Mouse (Mus musculus) erythroid progenitor cell, adult 5-6 weeks (primary cell): ENCODE data around the gene Rftn2. TPM values are rescaled to one million over a fixed set of nuclear protein-coding genes. Genes with fewer than 3 reads are reported as not detected.

Experiments used
- ATAC-seq: replicated peaks from 2 replicates; pipeline ENCODE4 v1.8.0; 2016; ENCODE audit warnings: moderate number of reproducible peaks, mild to moderate bottlenecking, moderate TSS enrichment, inconsistent platforms; ENCODE audit not compliant: poor library complexity, low FRiP score, severe bottlenecking
- total RNA-seq, 2 experiments: library from RNA; stranded (forward) in 1 of 2; stranded (reverse) in 1 of 2; fragments of 150-400 nt in 1 of 2; fragments of 186-747, 209-891 nt in 1 of 2; gene quantifications; 2 replicates each; pipeline versions ENCODE4 v1.2.3 to v1.2.4; 2015 to 2017; ENCODE audit warnings: low replicate concordance in 2 of 2

Rftn2 gene
- total RNA-seq, 2 experiments from 2014 or later: not detected

DNA sequence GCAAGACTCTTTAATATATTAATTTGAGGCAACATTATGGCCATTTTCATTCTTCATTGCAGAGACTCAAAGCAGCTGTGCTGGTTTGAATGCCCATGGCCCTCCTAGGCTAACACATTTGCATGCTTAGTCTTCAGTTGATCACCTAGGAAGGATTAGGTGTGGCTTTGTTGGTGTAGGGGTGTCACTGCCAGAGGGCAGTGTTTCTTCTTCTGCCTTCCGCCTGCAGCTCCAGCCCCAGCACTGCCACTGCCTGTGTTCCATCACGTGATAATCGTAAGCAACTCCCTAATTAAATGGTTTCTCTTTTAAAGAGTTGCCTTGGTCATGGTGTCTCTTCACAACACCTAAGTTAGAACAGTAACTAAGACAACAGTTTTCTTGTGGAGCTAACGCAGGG, 13.8 kb downstream of the Rftn2 start:
- no peak for ATAC-seq

DNA sequence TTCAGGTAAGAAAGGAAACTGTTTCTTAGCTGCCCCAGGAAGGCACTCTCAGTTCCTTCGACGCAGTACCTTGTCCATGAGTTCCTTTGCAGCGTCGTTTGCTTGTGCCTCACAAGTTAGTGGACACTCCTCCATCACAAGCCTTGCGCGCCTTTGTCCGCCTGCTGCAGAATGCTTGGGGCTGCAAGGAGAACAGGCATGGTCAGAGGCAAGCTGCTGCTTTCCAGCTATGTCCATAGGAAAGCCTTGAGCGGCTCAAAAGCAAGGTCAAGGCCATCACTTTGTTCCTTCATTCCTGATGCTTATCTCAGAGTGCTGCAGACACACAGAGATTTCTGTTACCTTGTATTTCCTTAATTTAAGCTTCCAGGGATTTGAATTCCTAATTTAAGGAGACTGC, 15.5 kb downstream of the Rftn2 start:
- ATAC-seq: no peak

DNA sequence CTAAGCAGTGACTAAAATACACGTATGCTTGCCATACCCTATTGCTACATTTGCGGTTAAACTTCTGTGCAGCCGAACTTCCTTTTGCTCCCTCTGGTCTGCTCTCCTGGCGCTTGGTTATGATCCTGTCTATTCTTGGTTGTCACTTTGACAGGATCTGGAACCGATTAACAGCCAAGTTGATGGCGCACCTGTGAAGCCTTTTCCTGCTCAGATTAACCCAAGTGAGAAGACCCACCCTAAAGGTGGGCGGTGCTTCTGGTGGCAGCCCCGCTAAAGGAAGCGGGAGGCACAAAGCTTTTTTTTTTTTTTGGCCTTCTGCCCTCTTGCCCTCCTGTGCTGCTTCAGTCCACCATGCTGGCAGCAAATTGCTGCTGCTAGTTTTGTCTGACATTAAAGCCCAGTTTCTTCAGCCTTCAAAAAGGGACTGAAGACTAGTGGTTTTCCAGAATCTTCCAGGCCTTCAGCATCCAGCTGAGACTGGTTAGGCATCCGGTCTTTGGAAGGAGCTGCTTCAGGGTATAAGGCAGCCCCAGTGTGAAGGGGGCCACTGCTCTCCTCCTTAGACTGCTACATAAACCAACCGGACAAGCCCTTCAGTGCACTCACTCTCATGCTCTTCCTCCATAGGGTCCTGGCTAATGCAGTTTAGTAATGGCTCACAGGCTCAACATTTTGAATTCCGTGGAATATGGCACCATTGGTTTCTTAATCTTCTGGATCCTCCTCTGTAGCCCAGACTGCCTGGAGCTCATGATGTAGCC, 16.2 kb downstream of the Rftn2 start:
- ATAC-seq: no peak

DNA sequence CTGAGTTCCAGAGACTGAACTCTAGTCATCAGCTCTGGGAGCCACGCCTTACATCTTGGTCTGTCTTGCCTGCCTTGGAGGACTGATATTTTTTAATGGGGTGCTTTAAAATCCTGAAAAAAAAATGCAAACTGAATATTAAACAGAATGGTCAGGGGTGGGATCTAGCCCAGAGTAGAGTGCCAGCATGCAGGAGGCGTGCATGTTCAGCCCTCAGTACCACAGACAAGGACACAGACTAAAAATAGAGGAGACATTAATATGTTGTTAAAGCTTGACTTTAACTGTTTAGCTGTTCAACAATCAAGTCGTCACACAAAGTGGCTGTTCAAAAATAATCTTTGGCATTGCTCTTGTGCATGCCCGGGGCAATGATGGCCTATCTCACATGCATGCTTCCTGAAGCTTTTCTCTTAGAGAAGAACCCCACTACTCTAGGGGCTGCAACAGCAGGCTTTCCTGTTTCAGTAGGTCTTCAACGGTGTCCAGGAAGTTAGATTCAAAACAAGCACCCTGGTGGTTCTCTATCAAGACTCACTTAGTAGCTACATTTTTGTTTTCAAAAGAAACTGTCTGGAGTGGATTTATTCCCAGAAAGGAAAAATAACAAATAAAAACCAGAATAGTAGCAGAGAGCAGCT, 18.0 kb downstream of the Rftn2 start:
- no peak for ATAC-seq

DNA sequence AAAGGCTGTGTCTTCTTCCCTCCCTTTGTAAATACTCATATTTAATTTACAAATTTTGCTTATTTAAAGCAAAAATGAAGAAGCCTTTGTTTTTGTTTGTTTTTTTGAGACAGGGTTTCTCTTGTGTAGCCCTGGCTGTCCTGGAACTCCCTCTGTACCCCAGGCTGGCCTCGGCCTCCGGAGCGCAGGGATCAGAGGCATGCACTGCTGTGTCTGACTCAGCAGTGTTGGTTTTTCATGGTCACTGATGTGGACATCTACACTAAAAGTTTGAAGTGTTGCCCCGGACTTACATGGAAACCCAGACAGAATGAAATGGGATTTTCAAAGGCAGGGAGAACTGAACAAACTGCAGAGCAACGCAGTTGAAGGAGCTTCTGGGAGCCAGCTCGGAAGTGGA, 19.0 kb downstream of the Rftn2 start:
- no peak for ATAC-seq

DNA sequence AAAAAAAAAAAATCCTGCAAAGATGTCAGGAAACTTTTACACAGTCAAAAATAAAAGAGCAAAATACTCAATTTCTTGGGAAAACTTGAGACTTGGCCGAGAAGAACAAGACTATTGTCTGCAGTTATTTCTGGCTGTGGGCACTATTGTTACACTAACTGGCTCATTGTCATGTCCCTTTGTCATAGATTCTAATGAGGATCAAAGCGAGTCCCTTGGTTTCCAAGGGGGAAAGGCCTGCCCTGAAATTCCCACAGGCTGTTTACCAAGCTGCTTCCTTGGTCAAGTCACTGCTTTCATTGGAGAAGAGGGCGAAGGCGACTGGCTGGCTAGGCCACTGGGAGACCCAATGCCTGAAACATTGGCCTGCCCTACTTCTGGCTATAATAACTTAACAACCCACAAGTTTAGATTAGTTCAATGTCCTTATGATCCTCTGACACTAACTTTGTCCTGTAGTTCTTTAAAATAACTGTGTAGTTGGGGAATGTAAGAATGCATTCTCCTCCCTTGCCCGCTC, 20.7 kb downstream of the Rftn2 start:
- no peak for ATAC-seq

DNA sequence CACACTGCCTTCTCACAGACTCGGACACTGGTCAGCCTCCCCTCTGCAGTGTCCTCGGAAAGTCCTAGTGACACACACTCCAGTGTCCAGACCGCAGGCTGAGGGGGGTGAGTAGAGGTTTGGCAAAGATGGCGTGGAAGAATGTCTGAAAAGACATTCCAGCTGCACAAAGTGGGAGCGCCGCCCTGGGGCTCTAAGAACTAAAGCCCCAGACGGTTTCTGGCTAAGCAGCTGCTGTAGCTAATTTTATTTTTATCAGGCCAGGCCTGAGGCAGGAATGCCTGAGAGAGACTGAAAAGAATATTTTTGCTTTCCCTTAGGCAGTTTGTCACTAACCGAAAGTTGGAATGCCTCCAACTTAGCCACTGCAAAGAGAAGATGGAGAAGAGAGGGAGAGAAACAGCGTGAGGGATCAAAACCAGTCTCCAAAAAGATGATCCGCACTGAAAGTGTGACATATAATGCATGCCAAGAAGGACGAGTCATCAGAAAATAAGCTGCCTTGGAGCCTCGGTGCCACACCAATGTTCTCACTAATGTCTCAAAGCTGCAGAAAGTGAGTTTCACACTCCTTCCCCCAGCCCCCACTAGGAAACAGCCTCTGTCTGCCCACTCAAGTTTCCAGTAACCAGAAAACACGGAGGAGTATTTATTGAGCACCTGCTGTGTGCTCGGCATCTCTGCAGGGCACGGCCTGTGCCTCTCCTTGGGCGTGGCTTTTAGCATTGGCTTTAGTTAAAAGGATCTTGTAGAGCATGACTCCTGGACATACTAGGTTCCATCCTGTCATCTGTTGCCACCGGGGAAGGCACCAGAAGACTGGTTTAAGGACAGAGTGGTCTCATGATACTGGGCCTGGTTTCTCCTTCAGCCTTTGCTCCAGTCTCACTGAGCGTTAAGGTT, 24.5 kb downstream of the Rftn2 start:
- 0 out of 2 replicates have a peak, but pooled peaks have one; percentile 46 for ATAC-seq

DNA sequence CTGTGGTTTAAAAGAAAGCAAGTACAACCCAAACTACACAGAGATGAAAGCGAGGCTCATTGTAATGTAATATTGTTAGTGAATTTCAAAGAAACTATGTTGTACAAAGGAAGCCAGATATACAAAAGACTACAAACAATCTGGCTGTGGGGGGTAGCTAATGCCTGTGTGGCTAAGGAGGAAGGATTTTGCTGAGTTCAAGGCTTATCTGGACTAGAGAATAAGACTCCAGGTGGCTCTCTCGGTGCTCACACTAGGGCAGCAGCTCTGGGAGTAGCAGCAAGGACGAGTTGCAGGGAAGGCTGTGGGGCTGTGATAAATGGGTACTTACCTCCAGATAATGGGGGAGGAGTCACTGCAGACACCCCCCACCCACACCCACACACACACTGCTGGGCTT, 27.9 kb downstream of the Rftn2 start:
- ATAC-seq: no peak

DNA sequence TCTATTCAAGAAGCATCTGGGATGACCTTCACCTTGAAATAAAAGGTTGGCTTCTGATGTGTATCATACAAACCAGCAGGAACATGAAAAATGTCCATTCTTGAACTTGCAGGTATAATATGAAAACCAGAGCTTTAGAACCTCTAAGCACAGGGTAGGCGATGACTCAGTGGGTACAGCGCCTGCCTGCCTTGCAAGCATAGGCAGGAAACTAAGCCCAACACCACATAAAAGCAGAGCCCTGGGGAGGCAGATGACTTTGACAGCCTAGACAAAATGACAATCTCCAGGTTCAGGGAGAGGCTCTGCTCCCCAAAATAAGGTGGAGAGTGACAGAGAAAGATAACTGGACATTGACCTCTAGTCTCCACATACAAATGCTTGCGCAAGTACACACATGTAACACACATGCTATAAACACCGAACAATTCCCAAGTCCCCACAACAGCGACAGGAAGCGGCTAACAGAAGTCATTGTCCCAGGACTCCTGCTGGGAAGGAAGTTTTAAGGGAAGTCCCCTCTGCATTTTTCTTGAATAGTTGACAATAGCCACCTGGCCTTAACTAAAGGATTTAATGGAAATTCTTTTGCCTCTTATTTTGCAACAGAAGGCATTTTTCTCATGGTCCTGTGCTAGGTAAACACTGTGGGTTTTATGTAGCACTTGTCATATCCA, 30.1 kb downstream of the Rftn2 start:
- ATAC-seq: no peak

DNA sequence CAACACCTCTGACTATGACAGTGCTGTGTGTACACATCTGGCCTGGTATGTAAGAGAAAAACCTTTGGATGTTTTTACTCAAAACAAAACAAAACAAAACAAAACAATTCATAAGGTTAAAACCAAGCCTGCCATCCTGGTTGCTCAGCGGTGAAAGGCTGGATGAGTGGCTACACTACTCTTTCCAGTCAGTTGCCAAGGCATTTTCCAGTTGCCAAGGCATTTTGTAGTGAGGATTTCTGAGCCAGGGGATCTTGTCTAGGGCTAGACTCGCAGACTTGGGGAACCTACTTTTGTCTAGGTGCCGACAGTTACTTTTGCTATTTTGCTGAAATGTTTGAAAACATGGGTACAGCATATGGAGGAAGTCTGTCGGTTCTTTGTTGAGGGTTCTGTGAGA, 31.6 kb downstream of the Rftn2 start:
- no peak for ATAC-seq

DNA sequence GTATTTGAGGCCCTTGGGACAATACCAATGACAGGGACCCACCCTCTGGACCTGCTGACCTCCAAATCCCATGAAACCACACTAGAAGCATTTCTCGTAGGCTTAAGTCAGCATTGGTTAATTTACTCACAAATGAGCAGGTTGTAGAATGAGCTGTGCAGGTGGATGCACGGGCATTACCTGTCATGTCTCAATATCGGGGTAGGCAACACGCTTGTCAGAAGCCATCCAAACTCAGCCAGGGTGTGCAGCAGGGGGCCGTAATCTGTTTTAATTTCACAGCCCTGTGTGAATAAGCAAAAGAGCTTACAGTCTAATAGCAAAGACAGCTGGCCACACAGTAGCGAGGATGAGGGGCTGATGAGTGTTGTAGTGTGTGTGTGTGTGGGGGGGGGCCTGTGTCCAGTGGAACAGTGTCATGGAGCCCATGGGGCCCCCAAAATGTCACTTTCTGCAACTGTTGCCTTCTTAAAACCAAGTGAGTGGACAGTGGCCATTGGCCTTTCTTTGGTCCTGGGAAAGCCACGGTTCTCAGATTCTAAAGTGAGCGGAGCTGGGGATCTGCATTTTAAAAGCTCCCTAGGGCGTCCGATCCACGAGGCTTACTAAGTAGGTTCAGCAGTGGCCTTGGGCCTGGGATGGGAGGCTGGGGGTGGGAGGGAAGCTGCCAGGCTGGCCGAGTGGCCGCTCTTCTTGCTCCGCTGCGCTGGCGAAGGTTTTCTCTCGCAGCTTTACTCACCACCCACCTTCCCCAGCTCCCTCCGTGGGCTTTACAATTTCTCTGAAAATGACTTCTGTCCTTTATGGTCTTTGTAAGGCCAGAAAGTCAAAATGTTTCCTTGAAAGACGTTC, 32.3 kb downstream of the Rftn2 start:
- no peak for ATAC-seq

DNA sequence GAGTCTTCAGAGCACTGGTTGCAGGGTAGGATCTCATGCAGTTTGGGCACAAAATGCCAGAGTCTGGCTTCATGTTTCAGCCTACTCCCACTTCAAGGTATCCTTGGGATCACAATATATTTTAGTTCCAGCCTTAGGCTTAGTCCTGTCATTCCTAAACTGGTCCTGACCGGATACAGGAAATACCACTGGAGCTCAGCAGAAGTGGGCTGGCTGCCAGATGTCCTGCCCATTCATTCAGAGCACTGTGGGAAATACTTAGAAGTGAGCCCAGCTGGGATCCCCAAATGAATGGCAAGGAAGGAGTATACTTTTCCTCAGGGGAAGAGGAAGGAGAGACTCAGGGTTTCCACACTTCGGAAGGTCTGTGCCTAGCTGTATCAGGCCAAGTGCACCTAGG, 33.3 kb downstream of the Rftn2 start:
- ATAC-seq: no peak

DNA sequence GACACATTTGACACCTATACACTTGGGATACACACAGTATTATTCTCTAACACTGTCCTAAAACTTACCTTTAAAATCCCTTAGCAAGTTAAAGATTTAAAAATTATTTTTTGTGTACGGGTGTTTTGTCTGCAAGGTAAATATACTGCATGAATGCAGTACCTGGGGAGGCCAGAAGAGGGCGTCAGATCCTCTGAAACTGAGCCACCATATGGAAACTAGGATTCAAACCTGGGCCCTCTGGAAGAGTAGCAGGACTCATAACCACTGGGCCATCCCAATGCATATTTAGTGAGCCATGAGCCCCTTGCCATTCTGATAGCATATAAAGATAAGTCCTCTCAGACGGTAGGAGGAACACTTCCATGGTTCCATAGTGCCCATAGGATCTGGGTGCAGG, 33.8 kb downstream of the Rftn2 start:
- ATAC-seq: peak; percentile 30; the same call in 1 of the 2 replicates

DNA sequence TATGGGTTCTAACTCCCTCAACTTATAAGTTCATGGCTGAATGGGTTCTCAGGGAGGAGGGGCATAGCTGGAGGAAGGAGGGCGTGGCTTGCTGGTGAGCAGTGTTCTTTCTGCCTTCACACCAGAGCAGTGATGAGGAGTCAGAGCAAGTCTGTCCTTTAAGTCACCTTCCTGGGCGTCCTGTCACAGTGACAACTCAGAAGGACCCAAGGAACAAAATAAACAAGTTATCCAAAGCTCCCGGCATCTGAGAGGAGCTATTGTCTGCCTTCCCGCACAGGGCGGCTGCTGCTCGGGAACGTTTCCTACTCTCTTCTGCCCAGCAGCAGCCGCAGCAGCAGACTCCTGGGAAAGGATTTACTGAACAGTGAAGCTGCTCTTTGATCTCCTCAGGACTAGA, 34.6 kb downstream of the Rftn2 start:
- ATAC-seq: no peak

DNA sequence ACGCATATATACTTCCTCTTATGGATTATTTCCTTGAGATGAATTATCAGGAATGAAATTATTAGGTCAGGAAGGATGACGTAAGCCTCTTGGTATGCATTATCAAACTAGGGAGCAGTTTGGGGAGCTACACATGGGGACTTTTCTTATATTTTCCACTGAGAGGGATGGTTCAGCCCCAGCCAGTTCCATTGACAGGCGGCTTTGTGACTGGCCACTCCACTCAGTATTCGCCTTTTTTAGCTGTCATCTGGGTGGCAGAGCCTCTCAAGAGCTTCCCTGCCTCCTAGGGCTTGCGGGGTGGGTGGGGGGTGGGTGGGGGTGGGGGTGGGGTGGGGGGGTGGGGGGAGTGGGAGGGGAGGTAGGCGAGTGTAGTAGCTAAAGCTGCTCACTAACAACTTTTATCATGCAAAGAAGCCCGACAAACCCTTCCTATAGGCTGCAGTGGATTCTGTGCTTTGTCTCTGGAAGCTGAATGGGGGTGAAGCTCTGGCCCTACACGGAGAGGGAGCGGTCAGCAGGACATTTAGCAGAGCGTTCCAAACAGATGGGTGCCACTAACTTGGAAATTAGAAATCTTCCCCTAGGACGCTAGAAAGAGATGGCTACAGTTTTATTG, 39.9 kb downstream of the Rftn2 start:
- no peak for ATAC-seq

DNA sequence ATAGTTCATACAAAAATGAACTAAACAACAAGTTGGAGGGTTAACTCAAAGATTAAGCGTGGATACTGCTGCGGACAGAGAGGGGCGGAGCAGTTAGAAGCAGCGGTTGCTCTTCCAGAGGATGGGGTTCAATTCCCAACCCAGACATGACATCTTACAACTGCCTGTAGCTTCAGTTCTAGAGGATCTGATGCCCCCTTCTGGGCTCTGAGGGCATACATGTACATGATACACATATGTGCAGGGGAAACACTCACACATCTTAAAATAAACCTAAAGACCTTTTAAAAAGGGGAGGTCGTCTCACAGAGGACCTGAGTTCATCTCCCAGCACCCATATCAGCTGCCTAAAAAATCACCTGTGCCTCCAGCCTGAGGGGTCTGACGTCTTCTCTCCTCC, 40.9 kb downstream of the Rftn2 start:
- ATAC-seq: no peak

DNA sequence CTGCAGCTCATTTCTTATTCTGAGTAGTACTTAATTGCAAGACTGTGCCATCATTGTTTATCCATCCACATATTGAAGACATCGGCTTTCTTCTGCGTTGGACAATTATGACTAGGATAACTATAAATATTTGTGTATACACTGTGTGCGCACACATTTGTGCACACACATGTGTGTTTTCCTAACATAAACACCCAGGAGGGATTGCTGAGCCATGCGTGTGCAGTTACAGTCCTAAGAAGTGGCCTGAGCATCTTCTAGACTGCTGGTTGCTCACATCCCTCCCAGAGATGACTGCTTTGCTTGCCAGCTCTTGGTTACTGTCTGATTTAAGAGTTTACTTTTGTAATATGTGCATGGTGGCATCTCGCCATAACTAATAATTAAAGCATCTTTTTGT, 44.2 kb downstream of the Rftn2 start:
- ATAC-seq: no peak

DNA sequence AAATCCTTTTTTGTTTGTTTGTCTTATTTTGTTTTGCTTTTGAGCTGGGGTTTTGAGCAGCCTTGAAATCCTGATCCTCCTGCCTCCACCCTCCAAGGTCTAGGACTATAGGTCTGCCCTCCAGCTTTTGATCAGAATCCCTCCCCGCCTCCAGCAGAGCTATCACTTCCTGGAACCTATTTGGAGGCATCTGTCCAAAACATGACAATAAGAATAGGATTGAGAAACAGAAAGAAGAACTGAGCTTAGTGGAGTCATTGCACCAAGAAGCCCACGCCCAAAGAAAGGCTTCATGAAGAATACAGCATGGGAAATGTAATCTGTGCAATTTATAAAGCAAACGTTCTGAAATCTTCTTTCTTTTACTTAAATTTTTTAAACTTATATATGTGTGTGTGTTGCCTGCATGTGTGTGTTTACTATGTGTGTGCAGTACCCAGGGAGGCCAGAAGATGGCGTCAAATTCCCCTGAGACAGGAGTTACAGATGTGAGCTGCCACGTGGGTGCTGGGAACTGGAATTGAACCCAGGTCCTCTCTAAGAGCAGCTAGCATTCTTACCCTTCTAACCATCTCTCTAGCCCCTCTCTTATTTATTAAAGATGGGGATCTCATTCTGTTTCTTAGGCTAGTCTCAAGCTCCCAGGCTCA, 46.5 kb downstream of the Rftn2 start:
- no peak for ATAC-seq
